Mouse (Mus musculus) liver, adult (tissue): ENCODE results near the gene Mpv17l.

Experiments
- GATA4 ChIP-seq: IDR thresholded peaks from 2 replicates; pipeline ENCODE4 v1.6.1; 2014; ENCODE audit warnings: mild to moderate bottlenecking, low read length; ENCODE audit not compliant: insufficient replicate concordance

The Mpv17l gene

GRCm38 (mm10) chr16:13902888-13903483 lies at the start of gene Mpv17l, which contains the start of gene Pdxdc1:
Gene Mpv17l, plus strand, starts transcription at chr16:13903161.
Gene Pdxdc1, minus strand, starts transcription at chr16:13903131.
- no peak for TF ChIP-seq GATA4

- no peak for TF ChIP-seq GATA4
Measured at GRCm38 (mm10) chr16:13853886-13854285, 49.1 kb upstream of the Mpv17l start.

- TF ChIP-seq GATA4 = no peak
Measured at GRCm38 (mm10) chr16:13866076-13866475, 36.9 kb upstream of the Mpv17l start.

GRCm38 (mm10) chr16:13866616-13867015 lies 36.3 kb upstream of the Mpv17l start:
- no peak for TF ChIP-seq GATA4

GRCm38 (mm10) chr16:13867910-13868514 lies 34.9 kb upstream of the Mpv17l start:
- TF ChIP-seq GATA4 = no peak

- no peak for TF ChIP-seq GATA4
Measured at GRCm38 (mm10) chr16:13875483-13875882, 27.5 kb upstream of the Mpv17l start.

- no peak for TF ChIP-seq GATA4
Measured at GRCm38 (mm10) chr16:13883094-13883774, 19.7 kb upstream of the Mpv17l start.

- TF ChIP-seq GATA4 = no peak
Measured at GRCm38 (mm10) chr16:13890449-13890848, 12.5 kb upstream of the Mpv17l start.

- no peak for TF ChIP-seq GATA4
Measured at GRCm38 (mm10) chr16:13892850-13893249, 10.1 kb upstream of the Mpv17l start.

GRCm38 (mm10) chr16:13894097-13894496 lies 8.9 kb upstream of the Mpv17l start:
- no peak for TF ChIP-seq GATA4

GRCm38 (mm10) chr16:13895740-13896139 lies 7.2 kb upstream of the Mpv17l start:
- no peak for TF ChIP-seq GATA4

GRCm38 (mm10) chr16:13896357-13896756 lies 6.6 kb upstream of the Mpv17l start:
- no peak for TF ChIP-seq GATA4

GRCm38 (mm10) chr16:13898981-13899380 lies 4.0 kb upstream of the Mpv17l start:
- no peak for TF ChIP-seq GATA4

- no peak for TF ChIP-seq GATA4
Measured at GRCm38 (mm10) chr16:13902397-13902831, 547 bp upstream of the Mpv17l start.

- TF ChIP-seq GATA4 = no peak
Measured at GRCm38 (mm10) chr16:13903488-13903887, 527 bp downstream of the Mpv17l start.

GRCm38 (mm10) chr16:13907297-13907696 lies 4.3 kb downstream of the Mpv17l start:
- no peak for TF ChIP-seq GATA4
